Mouse (Mus musculus): ENCODE results near the gene Osgin1.

- TF ChIP-seq CTCF (conservative IDR thresholded peaks at IDR 0.05; ENCODE audit: insufficient read depth, insufficient read length, low read depth, low read length), result no peak
- TF ChIP-seq POLR2A (IDR thresholded peaks at IDR 0.05; ENCODE audit: low read depth, low read length), result no peak
Measured at GRCm38 (mm10) chr8:119439424-119439823, 5.5 kb downstream of the Osgin1 start.
